ENCODE assay signal across 10 mouse cellular contexts in genomic region chr5:111835737-111836667, GRCm38 (mm10).
A peak's percentile ranks its signal among the peaks of the same experiment; 100 is the strongest.
DNase-seq lines count a peak whose midpoint lies in the region; ATAC-seq lines count a peak whose summit lies in the region.
"Had no signal": no experiment of that assay in that cellular context is flagged by ENCODE, and none has a peak within 500 bp of the region (broad histone marks: within the 10 kb centered on the region; RNA-seq: fewer than 3 reads in every experiment).

No protein-coding gene starts in this region.

- H3K9me3 ChIP-seq in neural tube, embryonic 12.5 days: no peaks in the 10 kb centered on the region
- H3K9me3 ChIP-seq in embryonic facial prominence, embryonic 12.5 days: no peaks in the 10 kb centered on the region; the same call in 1 of the 2 replicates
- no peaks in the 10 kb centered on the region for H3K9me3 ChIP-seq in hindbrain, embryonic 11.5 days (ENCODE audit: control insufficient read depth, low read length)
- H3K9me3 ChIP-seq in neural tube, embryonic 13.5 days: no peaks in the 10 kb centered on the region

- WGBS in neural tube, embryonic 12.5 days: 46% methylated on average over 17 of the region's 17 CpGs
- 29% methylated on average over 17 of the region's 17 CpGs for WGBS in embryonic facial prominence, embryonic 12.5 days
- 52% methylated on average over 17 of the region's 17 CpGs for WGBS in hindbrain, embryonic 11.5 days
- 48% methylated on average over 17 of the region's 17 CpGs for WGBS in neural tube, embryonic 13.5 days

- peaks cover 20% of the 10 kb centered on the region for H3K4me1 ChIP-seq in neural tube, embryonic 12.5 days
- H3K4me1 ChIP-seq in embryonic facial prominence, embryonic 12.5 days: peaks cover 20% of the 10 kb centered on the region
- H3K4me1 ChIP-seq in hindbrain, embryonic 11.5 days (replicated peaks; ENCODE audit: control insufficient read depth, insufficient read depth, low read length): peaks cover 9% of the 10 kb centered on the region
- H3K4me1 ChIP-seq in neural tube, embryonic 13.5 days (replicated peaks): peaks cover 19% of the 10 kb centered on the region

- H3K9ac ChIP-seq in neural tube, embryonic 12.5 days: no peak overlapping the region
- H3K9ac ChIP-seq in embryonic facial prominence, embryonic 12.5 days: no peak overlapping the region
- no peak overlapping the region for H3K9ac ChIP-seq in hindbrain, embryonic 11.5 days (ENCODE audit: low read depth, low read length)
- H3K9ac ChIP-seq in neural tube, embryonic 13.5 days: no peak overlapping the region

- no peak overlapping the region for H3K27ac ChIP-seq in neural tube, embryonic 12.5 days
- no peak overlapping the region for H3K27ac ChIP-seq in embryonic facial prominence, embryonic 12.5 days
- peak overlapping the region; percentile 2; the same call in 1 of the 2 replicates for H3K27ac ChIP-seq in hindbrain, embryonic 11.5 days (ENCODE audit: low read depth, low read length)
- peak overlapping the region; percentile 40; the same call in 1 of the 2 replicates for H3K27ac ChIP-seq in neural tube, embryonic 13.5 days (replicated peaks)

- H3K4me2 ChIP-seq in neural tube, embryonic 12.5 days (replicated peaks): peak overlapping the region; percentile 12
- H3K4me2 ChIP-seq in embryonic facial prominence, embryonic 12.5 days (replicated peaks): peak overlapping the region; percentile 16; the same call in 1 of the 2 replicates
- H3K4me2 ChIP-seq in hindbrain, embryonic 11.5 days (replicated peaks; ENCODE audit: low read depth, low read length): peak overlapping the region; percentile 17; the same call in 1 of the 2 replicates
- H3K4me2 ChIP-seq in neural tube, embryonic 13.5 days: peak overlapping the region; percentile 22; the same call in 1 of the 2 replicates
- H3K4me2 ChIP-seq: heart, embryonic 11.5 days had no signal

- peaks cover 9% of the 10 kb centered on the region for H3K27me3 ChIP-seq in neural tube, embryonic 12.5 days (replicated peaks)
- H3K27me3 ChIP-seq in embryonic facial prominence, embryonic 12.5 days: peaks cover 15% of the 10 kb centered on the region; the same call in 1 of the 2 replicates
- no peaks in the 10 kb centered on the region for H3K27me3 ChIP-seq in hindbrain, embryonic 11.5 days (ENCODE audit: control insufficient read depth, insufficient read depth, low read length)
- H3K27me3 ChIP-seq in neural tube, embryonic 13.5 days: peaks cover 39% of the 10 kb centered on the region

- H3K4me3 ChIP-seq in neural tube, embryonic 12.5 days: no peak overlapping the region
- H3K4me3 ChIP-seq in embryonic facial prominence, embryonic 12.5 days: no peak overlapping the region
- H3K4me3 ChIP-seq in hindbrain, embryonic 11.5 days (ENCODE audit: low read depth, low read length): no peak overlapping the region
- no peak overlapping the region for H3K4me3 ChIP-seq in neural tube, embryonic 13.5 days

- no peaks in the 10 kb centered on the region for H3K36me3 ChIP-seq in neural tube, embryonic 12.5 days
- H3K36me3 ChIP-seq in embryonic facial prominence, embryonic 12.5 days: no peaks in the 10 kb centered on the region
- no peaks in the 10 kb centered on the region for H3K36me3 ChIP-seq in hindbrain, embryonic 11.5 days (ENCODE audit: control insufficient read depth, insufficient read depth, low read length)
- no peaks in the 10 kb centered on the region for H3K36me3 ChIP-seq in neural tube, embryonic 13.5 days

- no peak for ATAC-seq in neural tube, embryonic 12.5 days (ENCODE audit: low FRiP score, low read depth)
- no peak for ATAC-seq in embryonic facial prominence, embryonic 12.5 days (ENCODE audit: insufficient number of reproducible peaks, insufficient read depth, low FRiP score, low TSS enrichment)
- no peak for ATAC-seq in hindbrain, embryonic 11.5 days (ENCODE audit: low FRiP score)
- no peak for ATAC-seq in neural tube, embryonic 13.5 days (ENCODE audit: low read depth)

- no peak for DNase-seq in neural tube, embryonic 10.5 days (ENCODE audit: extremely low spot score, low spot score)
- DNase-seq in hindbrain, embryonic 11.5 days (ENCODE audit: low spot score): peak; percentile 27
- DNase-seq in ovary, postnatal 14 days (ENCODE audit: low spot score): no peak
- no peak for DNase-seq in thymus, postnatal 10 days (ENCODE audit: low spot score in 2 of 2)
- DNase-seq: kidney, adult 8-10 months; lung, postnatal 10 days had no signal

Comparison
In these comparisons a context has a peak if more than half of its experiments do, and no peak if none do; other contexts are left out.
1. H3K27ac ChIP-seq: peak in hindbrain, embryonic 11.5 days (single experiment) and neural tube, embryonic 13.5 days (single experiment); none in neural tube, embryonic 12.5 days (single experiment) and embryonic facial prominence, embryonic 12.5 days (single experiment).
2. Peak in every context shown above with its lines, with median percentiles within 50 percentile points of each other: H3K4me2 ChIP-seq.